Mouse (Mus musculus) layer of hippocampus, adult 11-12 months (tissue): ENCODE results near the gene Notch4.
"Not testable (repeated sequence)": the region's sequence is repeated elsewhere in the genome, so short reads cannot be mapped to it uniquely, and the experiment has no call there.

Experiments used
- DNase-seq: peaks from one replicate; pipeline ENCODE4 v3.0.0; 2022; ENCODE audit warnings: low spot score

Notch4 gene

GRCm38 (mm10) chr17:34564003-34564421 lies at the start of gene Notch4:
Gene Notch4, plus strand, starts transcription at chr17:34564268.
- DNase-seq: no peak

GRCm38 (mm10) chr17:34516514-34516913 lies 47.6 kb upstream of the Notch4 start:
- no peak for DNase-seq

DNA sequence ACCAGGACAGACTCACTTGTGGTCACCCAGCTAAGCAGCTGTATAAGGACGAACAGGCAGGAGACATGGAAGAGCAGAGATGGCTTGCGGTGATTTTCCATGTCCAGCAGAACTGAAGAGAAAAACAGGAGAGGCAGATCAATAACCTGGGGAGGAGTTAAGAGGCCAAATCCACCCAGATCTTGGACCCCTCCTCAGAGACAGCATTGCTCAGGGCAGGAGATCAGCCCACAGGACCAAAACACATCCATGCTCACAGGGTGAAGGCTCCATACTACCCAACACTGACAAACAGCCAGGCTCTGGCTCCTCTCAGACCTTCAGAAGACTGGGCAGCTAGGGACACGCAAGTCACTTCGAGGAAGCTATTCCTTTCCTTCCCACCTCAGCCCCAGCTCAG lies 46.8 kb upstream of the Notch4 start, which contains the start of gene Btnl6:
TSS of gene Btnl6 (minus strand) at position 101 of the 400 bp plus-strand sequence.
- DNase-seq: no peak

DNA sequence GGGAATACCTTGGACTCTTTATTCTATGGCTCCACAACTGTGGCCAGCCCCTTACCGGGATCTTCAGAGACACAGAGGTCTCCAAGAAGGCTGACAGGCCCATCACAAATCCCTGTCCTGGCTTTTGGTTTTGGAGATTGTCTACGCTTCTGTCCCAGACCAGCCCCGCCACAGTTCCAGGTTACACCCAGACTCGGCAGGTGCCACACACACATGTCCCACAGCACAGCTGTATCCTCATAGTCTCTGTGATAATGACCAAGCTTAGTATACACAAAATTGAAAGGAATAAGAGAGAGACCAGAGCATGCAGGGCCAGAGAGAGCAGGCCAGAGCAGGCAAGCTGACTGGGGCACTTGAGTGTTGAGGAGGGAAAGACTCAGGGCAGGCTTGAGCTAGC lies 46.3 kb upstream of the Notch4 start:
- no peak for DNase-seq

DNA sequence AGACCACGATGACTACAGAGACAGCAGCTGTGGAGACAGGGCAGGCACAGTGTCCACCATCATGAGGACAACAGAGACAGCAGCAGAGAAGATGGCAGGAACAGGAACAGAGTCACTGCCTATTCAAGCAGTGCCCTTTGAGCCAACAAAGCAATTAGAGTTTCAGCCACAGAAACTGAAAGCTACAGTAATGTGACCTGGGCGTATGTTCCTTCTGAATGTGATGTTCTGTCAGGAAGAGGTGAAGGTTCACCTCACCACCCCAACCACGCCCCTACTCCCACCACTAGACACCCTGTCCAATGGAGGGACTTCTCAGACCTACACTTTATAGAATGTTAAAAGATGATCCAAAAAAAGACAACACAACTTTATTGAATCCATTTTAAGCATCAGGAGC lies 45.5 kb upstream of the Notch4 start:
- not testable (repeated sequence) for DNase-seq

- DNase-seq: no peak
Measured at GRCm38 (mm10) chr17:34519001-34519400, 45.1 kb upstream of the Notch4 start.

GRCm38 (mm10) chr17:34532671-34533070 lies 31.4 kb upstream of the Notch4 start:
- no peak for DNase-seq

DNA sequence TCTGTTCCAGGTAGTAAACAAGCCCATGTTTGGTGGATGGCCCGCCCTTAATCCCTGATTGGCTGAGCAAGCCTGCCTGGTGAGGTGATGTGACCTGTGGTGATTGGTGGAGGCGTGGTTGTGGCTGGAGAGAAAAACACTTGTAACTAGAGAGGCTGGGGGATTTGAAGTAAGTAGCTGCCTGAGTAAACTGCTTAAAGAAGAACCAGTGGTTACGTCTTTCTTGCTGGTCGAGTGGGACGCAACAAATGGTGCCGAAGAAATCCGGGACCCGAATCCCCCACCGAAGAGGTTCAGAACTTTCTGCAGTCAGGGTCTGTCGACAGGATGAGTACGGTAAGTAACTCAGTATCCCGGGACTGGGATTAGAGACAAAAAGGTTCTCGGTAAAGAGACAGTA lies 20.5 kb upstream of the Notch4 start:
- DNase-seq: not testable (repeated sequence)

- DNase-seq: no peak
Measured at GRCm38 (mm10) chr17:34546797-34547196, 17.3 kb upstream of the Notch4 start.

GRCm38 (mm10) chr17:34547601-34548000 lies 16.5 kb upstream of the Notch4 start:
- no peak for DNase-seq

DNA sequence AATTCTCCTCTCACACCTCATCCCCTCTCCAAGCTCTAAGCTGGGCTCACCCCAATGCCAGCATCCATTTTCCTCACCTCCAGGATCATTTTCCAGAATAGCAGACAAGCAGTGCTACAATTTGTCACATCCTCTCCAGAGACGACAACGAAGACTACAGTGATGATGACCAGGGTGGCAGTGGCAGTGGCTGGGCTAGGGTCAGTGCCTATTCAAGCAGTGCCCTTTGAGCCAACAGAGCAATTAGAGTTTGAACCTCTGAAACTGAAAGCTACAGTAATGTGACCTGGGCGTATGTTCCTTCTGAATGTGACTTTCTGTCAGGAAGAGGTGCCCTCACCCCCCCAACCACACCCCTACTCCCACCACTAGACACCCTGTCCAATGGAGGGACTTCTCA lies 14.9 kb upstream of the Notch4 start:
- DNase-seq: no peak

- DNase-seq: no peak
Measured at GRCm38 (mm10) chr17:34549843-34550242, 14.2 kb upstream of the Notch4 start.

DNA sequence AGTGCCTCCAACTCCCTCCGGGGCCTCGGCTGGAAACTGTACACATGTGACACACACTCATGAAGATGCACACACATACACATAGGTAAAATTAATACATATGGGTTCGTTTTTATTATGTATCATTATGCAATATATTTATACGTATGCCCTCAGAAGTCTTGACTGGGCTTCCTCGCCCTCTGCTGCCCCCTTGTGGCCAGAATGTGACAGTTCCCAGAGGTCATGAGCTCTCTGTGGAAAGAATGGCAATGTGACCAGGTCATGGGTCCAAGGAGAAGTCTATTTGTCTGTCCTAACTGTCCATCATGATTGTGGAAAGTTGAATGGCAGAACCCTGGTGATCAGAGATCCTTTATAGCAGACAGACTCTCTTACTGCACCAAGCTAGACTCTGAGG lies 8.6 kb upstream of the Notch4 start:
- peak; percentile 81 for DNase-seq

DNA sequence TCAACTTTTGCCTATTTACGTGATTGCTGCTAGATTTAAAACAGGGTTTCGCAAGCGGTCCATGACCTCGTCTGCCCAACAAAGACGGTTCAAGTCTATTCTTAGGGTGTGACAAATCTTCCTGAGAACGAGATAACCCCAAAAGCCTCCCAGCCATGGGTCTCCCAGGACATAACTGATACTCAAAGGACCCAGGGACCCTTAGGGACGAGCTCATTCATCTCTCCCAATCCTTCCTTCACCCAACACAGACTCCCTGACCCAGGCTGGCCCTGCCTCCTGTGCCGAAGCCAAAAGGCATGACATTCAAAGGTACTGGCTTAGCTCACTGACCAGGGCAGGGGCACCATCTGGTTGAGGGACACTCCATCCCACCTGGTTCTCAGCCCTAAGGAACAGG lies 7.7 kb upstream of the Notch4 start:
- DNase-seq: no peak

DNA sequence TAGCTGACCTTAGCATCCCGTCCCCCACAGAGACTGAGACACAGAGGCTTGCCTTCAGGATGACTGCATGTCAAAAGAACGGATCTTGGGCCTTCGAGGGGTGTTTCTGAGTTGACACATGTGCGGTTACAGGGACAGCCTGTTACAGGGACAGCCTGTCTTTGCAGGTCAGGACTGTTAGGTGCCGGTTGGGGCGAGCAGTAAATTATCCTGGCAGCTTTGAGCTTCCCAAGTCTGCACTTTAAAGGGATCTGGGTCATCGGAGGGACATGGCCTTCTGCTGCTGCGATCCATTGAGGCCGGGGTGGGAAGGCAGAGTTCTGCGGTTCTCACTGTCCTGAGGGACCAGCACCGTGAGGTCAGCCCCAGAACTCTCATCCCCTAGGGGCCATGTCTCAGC lies 6.7 kb upstream of the Notch4 start:
- no peak for DNase-seq

GRCm38 (mm10) chr17:34559116-34559515 lies 5.0 kb upstream of the Notch4 start:
- DNase-seq: no peak

- no peak for DNase-seq
Measured at GRCm38 (mm10) chr17:34559895-34560294, 4.2 kb upstream of the Notch4 start.

- no peak for DNase-seq
Measured at GRCm38 (mm10) chr17:34560438-34560837, 3.6 kb upstream of the Notch4 start.

DNA sequence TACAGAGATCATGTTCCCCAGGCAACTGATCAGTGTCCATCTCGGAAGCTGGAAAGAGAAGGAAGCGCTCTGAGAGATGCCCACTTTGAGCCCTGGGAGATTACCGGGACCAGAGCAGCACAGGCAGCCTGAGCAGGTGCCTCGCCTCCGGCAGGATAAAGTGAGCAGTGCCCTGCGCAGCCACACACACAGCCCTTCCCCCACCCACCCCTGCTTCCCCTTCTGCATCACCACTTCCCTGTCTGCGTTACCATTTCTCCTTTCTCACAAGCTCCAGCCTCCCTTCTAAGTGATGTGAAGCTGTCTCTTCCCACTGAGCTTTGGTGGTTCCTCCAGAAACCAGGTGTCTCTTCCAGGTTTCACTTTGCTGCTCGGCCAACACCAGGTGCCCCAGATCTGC lies 2.9 kb upstream of the Notch4 start:
- no peak for DNase-seq

DNA sequence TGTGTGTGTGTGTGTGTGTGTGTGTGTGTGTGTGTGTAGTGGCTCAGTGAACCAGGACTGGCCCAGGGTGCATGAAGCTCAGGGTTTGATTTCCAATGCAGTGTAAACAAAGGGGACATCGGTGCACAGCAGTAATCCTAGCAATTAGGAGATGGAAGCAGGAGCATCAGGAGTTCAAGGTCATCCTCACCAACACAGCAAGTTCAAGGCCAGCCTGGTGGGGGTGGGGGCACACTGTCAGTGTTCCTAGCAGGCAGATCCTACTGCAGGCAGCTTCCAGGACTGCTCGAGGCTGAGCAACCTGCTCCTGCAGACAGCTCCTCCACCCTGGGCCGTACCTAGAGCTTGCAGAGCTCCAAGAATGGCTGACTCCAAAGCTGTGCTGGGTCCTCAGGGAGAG lies 1.5 kb upstream of the Notch4 start:
- DNase-seq: no peak

- DNase-seq: no peak
Measured at GRCm38 (mm10) chr17:34563354-34563753, 714 bp upstream of the Notch4 start.

- no peak for DNase-seq
Measured at GRCm38 (mm10) chr17:34564796-34565195, 728 bp downstream of the Notch4 start.

DNA sequence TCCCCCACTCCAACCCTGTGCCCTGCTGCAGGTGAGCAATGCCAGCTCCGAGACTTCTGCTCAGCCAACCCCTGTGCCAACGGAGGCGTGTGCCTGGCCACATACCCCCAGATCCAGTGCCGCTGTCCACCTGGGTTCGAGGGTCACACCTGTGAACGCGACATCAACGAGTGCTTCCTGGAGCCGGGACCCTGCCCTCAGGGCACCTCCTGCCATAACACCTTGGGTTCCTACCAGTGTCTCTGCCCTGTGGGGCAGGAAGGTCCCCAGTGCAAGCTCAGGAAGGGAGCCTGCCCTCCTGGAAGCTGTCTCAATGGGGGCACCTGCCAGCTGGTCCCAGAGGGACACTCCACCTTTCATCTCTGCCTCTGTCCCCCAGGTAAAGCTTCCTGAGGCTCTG lies 3.2 kb downstream of the Notch4 start:
- no peak for DNase-seq

DNA sequence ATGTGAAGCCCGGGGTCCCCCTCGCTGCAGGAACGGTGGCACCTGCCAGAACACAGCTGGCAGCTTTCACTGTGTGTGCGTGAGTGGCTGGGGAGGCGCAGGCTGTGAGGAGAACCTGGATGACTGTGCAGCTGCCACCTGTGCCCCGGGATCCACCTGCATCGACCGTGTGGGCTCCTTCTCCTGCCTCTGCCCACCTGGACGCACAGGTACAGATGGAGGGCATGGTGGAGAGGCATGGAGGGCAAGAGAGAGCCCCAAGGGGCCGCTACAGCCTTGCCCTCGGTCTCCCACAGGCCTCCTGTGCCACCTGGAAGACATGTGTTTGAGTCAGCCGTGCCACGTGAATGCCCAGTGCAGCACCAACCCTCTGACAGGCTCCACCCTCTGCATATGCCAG lies 4.4 kb downstream of the Notch4 start:
- no peak for DNase-seq

- no peak for DNase-seq
Measured at GRCm38 (mm10) chr17:34569919-34570318, 5.9 kb downstream of the Notch4 start.
